Mouse (Mus musculus): Measurements from ENCODE around the gene Slc25a10. TPM values are rescaled to one million over a fixed set of nuclear protein-coding genes. Genes with fewer than 3 reads are reported as not detected.

Slc25a10 gene
- 9.3 and 14.7 TPM in 2 replicates for total RNA-seq (2015)
- 12.8 and 17.2 TPM in 2 replicates for total RNA-seq (2017)

DNA sequence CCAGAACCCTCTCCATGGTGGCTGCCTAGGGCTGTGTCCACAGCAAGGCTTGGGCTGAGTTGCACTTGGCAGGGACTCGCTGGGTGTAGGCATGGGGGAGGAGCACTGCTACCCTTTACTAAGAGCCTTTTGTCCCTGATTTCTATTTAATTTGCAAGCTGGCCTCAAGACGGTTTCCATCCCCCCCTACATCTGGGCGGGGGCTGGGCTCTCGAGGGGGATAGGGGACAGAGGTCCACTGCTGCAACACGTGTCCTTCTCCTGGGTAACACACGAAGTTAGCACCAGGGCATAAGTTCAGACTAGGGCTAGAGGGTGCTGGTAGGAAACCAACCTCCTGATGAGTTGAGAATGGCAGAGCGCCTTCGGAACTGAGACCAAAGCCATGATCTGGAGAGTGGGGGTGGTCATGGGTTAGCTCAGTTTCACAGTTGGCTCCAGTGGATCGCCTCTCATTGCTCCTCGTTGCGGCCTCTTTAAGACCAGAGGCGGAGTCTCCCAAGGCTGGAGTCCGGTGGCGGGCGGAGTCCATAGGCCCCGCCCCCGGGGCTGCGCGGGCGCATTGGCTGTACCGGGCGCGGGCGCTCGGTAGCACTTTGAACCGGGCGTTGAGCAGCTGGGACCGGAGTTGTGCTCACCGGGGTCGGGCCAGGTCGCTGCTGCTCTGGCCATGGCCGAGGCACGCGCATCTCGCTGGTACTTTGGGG, at the start of gene Slc25a10:
TSS of gene Slc25a10 (plus strand) at position 524 of the 707 bp plus-strand sequence.
- ATAC-seq (ENCODE audit: poor library complexity, severe bottlenecking), result peak; percentile 81

- ATAC-seq (ENCODE audit: poor library complexity, severe bottlenecking), result no peak
Measured at GRCm38 (mm10) chr11:120442344-120442743, 49.3 kb upstream of the Slc25a10 start, which contains the start of gene Tspan10. Gene Tspan10, plus strand, starts transcription at chr11:120442644.

- ATAC-seq (ENCODE audit: poor library complexity, severe bottlenecking), result no peak
Measured at GRCm38 (mm10) chr11:120442765-120443280, 48.8 kb upstream of the Slc25a10 start.

- no peak for ATAC-seq (ENCODE audit: poor library complexity, severe bottlenecking)
Measured at GRCm38 (mm10) chr11:120444106-120444505, 47.5 kb upstream of the Slc25a10 start.

GRCm38 (mm10) chr11:120445475-120445874, 46.2 kb upstream of the Slc25a10 start:
- ATAC-seq (ENCODE audit: poor library complexity, severe bottlenecking), result no peak

DNA sequence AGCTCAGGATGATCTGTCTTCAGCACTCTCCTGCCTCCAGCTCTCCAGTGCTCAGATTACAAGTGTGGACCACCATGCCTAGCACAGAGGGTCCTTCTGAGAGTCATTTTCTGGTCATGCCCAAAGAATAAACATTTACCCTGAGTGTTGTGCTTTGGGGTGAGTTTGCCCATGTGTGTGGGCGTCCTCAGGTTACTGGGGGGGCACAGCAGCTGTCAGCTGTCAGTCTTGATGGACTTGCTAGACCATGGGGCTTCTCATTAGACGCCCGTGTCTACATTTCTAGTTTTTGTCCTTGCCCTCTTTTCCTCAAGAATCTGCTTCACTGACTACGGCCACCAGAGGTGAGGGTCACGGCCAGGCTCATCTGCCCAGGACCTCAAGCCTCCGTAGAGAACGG, 44.5 kb upstream of the Slc25a10 start:
- no peak for ATAC-seq (ENCODE audit: poor library complexity, severe bottlenecking)

GRCm38 (mm10) chr11:120452246-120452645, 39.4 kb upstream of the Slc25a10 start:
- no peak for ATAC-seq (ENCODE audit: poor library complexity, severe bottlenecking)

DNA sequence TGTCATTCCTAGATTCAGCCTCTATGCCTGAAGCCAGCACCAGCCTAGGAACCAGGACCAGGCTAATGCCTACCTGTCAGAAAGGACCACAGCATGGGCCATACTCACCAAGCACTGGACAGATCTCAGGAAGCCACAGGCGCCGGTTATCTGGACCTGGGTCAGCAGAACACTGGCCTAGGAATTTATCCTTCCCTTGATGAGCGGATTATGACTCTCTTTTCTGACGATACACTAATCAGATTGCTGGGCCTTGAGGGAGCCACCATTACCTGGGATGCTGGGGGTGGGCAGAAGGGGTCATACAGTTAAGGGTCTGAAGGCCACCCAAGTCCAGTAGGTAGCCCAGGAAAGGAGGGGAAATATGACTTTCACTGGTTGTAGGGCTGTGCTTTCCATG, 38.3 kb upstream of the Slc25a10 start, which contains the start of gene Pde6g:
TSS of gene Pde6g (minus strand) at position 195 of the 400 bp plus-strand sequence.
- ATAC-seq (ENCODE audit: poor library complexity, severe bottlenecking), result no peak

GRCm38 (mm10) chr11:120454965-120455364, 36.7 kb upstream of the Slc25a10 start:
- no peak for ATAC-seq (ENCODE audit: poor library complexity, severe bottlenecking)

DNA sequence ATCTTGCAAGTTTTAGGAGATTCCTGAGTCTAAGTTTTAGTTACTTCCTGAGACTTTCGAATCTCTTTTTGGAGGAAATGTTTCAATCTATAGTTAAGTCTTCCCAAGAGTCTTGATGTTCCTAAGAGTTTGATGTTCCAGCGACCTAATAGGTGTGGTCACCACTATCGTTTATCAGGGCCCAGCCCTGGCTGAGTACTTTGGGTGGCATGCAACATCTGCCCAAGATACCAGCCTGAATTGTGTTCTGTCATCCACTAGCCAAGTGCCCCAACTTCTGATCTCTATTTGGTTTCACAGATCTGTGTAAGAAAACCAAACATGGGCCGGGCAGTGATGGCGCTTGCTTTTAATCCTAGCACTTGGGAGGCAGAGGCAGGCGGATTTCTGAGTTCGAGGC, 36.2 kb upstream of the Slc25a10 start:
- ATAC-seq (ENCODE audit: poor library complexity, severe bottlenecking), result no peak

GRCm38 (mm10) chr11:120457370-120457769, 34.3 kb upstream of the Slc25a10 start:
- ATAC-seq (ENCODE audit: poor library complexity, severe bottlenecking), result peak; percentile 34; the same call in 1 of the 2 replicates

- ATAC-seq (ENCODE audit: poor library complexity, severe bottlenecking), result peak; percentile 96
Measured at GRCm38 (mm10) chr11:120457772-120458751, 33.6 kb upstream of the Slc25a10 start, which contains the start of the genes Oxld1 and Ccdc137. Gene Oxld1, minus strand, starts transcription at chr11:120458068. Gene Ccdc137, plus strand, starts transcription at chr11:120458115.

- ATAC-seq (ENCODE audit: poor library complexity, severe bottlenecking), result no peak
Measured at GRCm38 (mm10) chr11:120458847-120459597, 32.6 kb upstream of the Slc25a10 start.

- no peak for ATAC-seq (ENCODE audit: poor library complexity, severe bottlenecking)
Measured at GRCm38 (mm10) chr11:120463536-120463935, 28.1 kb upstream of the Slc25a10 start.

DNA sequence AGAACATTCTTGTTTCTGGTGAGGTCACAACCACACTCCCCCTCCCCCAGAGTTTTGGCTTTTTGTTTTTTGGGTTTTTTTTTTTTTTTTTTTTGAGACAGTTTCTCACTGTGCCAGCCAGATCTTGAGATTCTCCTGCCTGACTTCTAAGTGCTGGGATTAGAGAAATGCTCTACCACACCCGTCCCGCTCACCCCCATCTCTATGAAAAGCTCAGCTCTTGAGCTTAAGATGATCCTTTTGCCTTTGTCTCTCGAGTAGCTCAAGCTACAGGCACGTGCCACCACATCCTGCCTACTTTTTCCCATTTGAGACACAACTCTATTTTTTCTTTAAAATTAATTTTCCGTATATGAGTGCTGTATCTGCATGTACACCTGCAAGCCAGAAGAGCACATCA, 27.3 kb upstream of the Slc25a10 start:
- no peak for ATAC-seq (ENCODE audit: poor library complexity, severe bottlenecking)

DNA sequence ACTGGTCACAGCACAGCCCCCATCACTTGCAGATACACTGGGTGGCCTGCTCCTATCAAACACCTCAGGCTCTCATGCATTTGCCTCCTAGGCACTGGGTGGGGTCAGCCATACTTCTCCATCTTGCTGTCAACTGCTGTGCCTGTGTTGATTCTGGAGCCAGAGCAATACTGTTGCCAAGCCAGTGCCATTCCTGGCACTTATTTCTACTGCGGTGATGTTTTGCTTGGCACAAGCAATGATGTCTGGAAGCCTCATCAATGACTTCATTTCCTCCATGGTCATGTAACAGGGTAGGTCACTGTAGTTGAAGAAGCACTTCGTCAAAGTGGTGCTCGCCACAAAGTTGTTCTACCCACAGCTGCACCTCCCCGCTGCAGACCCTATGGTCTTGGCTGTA, 26.1 kb upstream of the Slc25a10 start:
- no peak for ATAC-seq (ENCODE audit: poor library complexity, severe bottlenecking)

DNA sequence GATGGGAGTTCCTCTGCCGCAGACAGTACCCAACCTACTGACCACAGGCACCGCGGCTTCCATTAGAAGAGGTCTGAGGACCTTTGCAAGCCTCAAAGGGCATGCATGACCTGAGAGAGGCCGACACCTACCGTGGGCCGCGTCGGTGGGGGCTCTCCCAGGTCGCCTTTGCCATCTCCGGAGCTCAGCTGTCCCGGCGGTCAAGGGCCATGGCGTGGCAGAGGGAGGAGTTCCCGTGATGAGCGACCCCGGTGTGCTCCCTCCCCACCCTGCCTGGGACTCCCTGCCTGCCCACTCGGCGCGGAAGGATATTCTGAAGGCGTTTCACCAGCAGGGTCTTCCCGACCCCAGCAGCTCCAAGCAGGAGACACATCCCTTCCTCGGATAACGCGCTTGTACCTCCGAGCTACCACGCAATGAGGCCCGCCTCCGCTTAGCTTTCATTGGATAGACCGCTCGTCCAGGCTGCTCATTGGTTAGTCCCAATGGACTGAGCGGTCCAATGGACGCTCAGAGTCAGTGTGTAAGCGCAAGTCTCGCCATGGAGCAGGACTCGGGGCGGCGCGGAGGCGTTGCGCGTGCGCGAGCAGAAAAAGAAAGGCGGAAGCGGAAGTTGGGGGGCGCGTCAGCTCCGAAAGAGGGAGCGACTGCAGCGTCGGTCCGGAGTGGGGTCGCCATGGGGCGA, 24.4 kb upstream of the Slc25a10 start, which contains the start of gene Arl16:
TSS of gene Arl16 (minus strand) at position 557 of the 685 bp plus-strand sequence.
- peak; percentile 98 for ATAC-seq (ENCODE audit: poor library complexity, severe bottlenecking)

GRCm38 (mm10) chr11:120467736-120468092, 23.9 kb upstream of the Slc25a10 start:
- no peak for ATAC-seq (ENCODE audit: poor library complexity, severe bottlenecking)

GRCm38 (mm10) chr11:120472052-120472451, 19.6 kb upstream of the Slc25a10 start:
- no peak for ATAC-seq (ENCODE audit: poor library complexity, severe bottlenecking)

GRCm38 (mm10) chr11:120483448-120483934, 8.1 kb upstream of the Slc25a10 start:
- no peak for ATAC-seq (ENCODE audit: poor library complexity, severe bottlenecking)
